ENCODE assay signal across 10 mouse cellular contexts in genomic region chr1:168291643-168292040, GRCm38 (mm10).
DNase-seq lines count a peak whose midpoint lies in the region; ATAC-seq and TF ChIP-seq lines count a peak whose summit lies in the region.
"Had no signal": no experiment of that assay in that cellular context is flagged by ENCODE, and none has a peak within 500 bp of the region (broad histone marks: within the 10 kb centered on the region; RNA-seq: fewer than 3 reads in every experiment).

No protein-coding gene starts in this region.

- TF ChIP-seq CTCF in lung, adult 2 months (IDR thresholded peaks at IDR 0.05; ENCODE audit: insufficient read depth, low read length) = no peak

- H3K27me3 ChIP-seq in heart, embryonic 13.5 days (replicated peaks) = no peaks in the 10 kb centered on the region
- no peaks in the 10 kb centered on the region for H3K27me3 ChIP-seq in lung, embryonic 16.5 days (ENCODE audit: control insufficient read depth, insufficient read depth, low read depth, low read length)
- no peaks in the 10 kb centered on the region for H3K27me3 ChIP-seq in midbrain, embryonic 10.5 days (ENCODE audit: low read depth, poor library complexity, severe bottlenecking)
- H3K27me3 ChIP-seq: embryonic facial prominence, embryonic 13.5 days; stomach, embryonic 15.5 days had no signal

- H3K27ac ChIP-seq in heart, embryonic 13.5 days (replicated peaks) = peak overlapping the region; percentile 83
- 0 out of 2 replicates have a peak overlapping the region, but pooled peaks have one; percentile 10 for H3K27ac ChIP-seq in lung, embryonic 16.5 days (ENCODE audit: low read length)
- H3K27ac ChIP-seq in midbrain, embryonic 10.5 days (replicated peaks) = peak overlapping the region; percentile 72
- H3K27ac ChIP-seq: stomach, embryonic 15.5 days had no signal

- H3K9ac ChIP-seq in heart, embryonic 13.5 days = peak overlapping the region; percentile 65
- no peak overlapping the region for H3K9ac ChIP-seq in lung, embryonic 16.5 days (ENCODE audit: low read length)
- H3K9ac ChIP-seq: embryonic facial prominence, embryonic 13.5 days; stomach, embryonic 15.5 days had no signal

- no peak for TF ChIP-seq POLR2A in lung, adult 2 months (IDR thresholded peaks at IDR 0.05; ENCODE audit: borderline replicate concordance, extremely low read depth, low read depth, low read length)

- peaks cover 76% of the 10 kb centered on the region for H3K4me1 ChIP-seq in heart, embryonic 13.5 days
- peaks cover 43% of the 10 kb centered on the region for H3K4me1 ChIP-seq in lung, embryonic 16.5 days (replicated peaks; ENCODE audit: control insufficient read depth, insufficient read depth, low read length)
- peaks cover 37% of the 10 kb centered on the region for H3K4me1 ChIP-seq in lung, adult 2 months (ENCODE audit: control insufficient read depth, insufficient read depth, low read length)
- peaks cover 68% of the 10 kb centered on the region for H3K4me1 ChIP-seq in midbrain, embryonic 10.5 days

- no peak for DNase-seq in heart, postnatal 36 days
- DNase-seq in lung, adult 2 months = no peak
- DNase-seq in midbrain, embryonic 10.5 days (ENCODE audit: low spot score) = no peak
- no peak for DNase-seq in frontal cortex, adult 2 months (ENCODE audit: extremely low spot score in 1 of 2, low spot score in 1 of 2)
- DNase-seq in spleen, adult 12 weeks (ENCODE audit: low spot score) = no peak
- no peak for DNase-seq in layer of hippocampus, adult 9-11 months

- 71% methylated on average over 6 of the region's 6 CpGs for WGBS in heart, embryonic 13.5 days
- WGBS in lung, embryonic 16.5 days = 76% methylated on average over 6 of the region's 6 CpGs
- 78% methylated on average over 6 of the region's 6 CpGs for whole genome bisulfite sequencing in lung, adult 2 months
- WGBS in midbrain, embryonic 10.5 days = 79% methylated on average over 6 of the region's 6 CpGs

- H3K36me3 ChIP-seq in heart, embryonic 13.5 days = peaks cover 17% of the 10 kb centered on the region
- no peaks in the 10 kb centered on the region for H3K36me3 ChIP-seq in lung, embryonic 16.5 days (ENCODE audit: control insufficient read depth, insufficient read depth, low read length)
- no peaks in the 10 kb centered on the region for H3K36me3 ChIP-seq in midbrain, embryonic 10.5 days
- H3K36me3 ChIP-seq: stomach, embryonic 15.5 days had no signal

- H3K4me3 ChIP-seq in heart, embryonic 13.5 days = no peak overlapping the region
- no peak overlapping the region for H3K4me3 ChIP-seq in lung, embryonic 16.5 days (ENCODE audit: low read length)
- H3K4me3 ChIP-seq in lung, adult 2 months (replicated peaks; ENCODE audit: extremely low read depth, low read depth, low read length) = no peak overlapping the region
- no peak overlapping the region for H3K4me3 ChIP-seq in midbrain, embryonic 10.5 days
- H3K4me3 ChIP-seq: embryonic facial prominence, embryonic 13.5 days; stomach, embryonic 15.5 days had no signal

- intact Hi-C loops in heart, postnatal 36 days (cut with DNase I) = no loop called here

- H3K9me3 ChIP-seq in heart, embryonic 13.5 days = no peaks in the 10 kb centered on the region
- no peaks in the 10 kb centered on the region for H3K9me3 ChIP-seq in lung, embryonic 16.5 days (ENCODE audit: control insufficient read depth, low read length)
- no peaks in the 10 kb centered on the region for H3K9me3 ChIP-seq in midbrain, embryonic 10.5 days (replicated peaks)
- H3K9me3 ChIP-seq: embryonic facial prominence, embryonic 13.5 days; stomach, embryonic 15.5 days had no signal

- peak overlapping the region; percentile 49 for H3K4me2 ChIP-seq in heart, embryonic 13.5 days
- no peak overlapping the region for H3K4me2 ChIP-seq in lung, embryonic 16.5 days (ENCODE audit: low read depth, low read length)
- H3K4me2 ChIP-seq: embryonic facial prominence, embryonic 13.5 days; stomach, embryonic 15.5 days had no signal

- no peak for ATAC-seq in heart, embryonic 13.5 days (ENCODE audit: extremely low read depth, insufficient number of reproducible peaks, low FRiP score, low TSS enrichment)
- no peak; the same call in 1 of the 2 replicates for ATAC-seq in lung, embryonic 16.5 days (ENCODE audit: low read depth)

Comparison
In these comparisons a context has a peak if more than half of its experiments do, and no peak if none do; other contexts are left out.
1. H3K27ac ChIP-seq: peak in every context shown above with its lines; median percentile 83 in heart, embryonic 13.5 days; 72 in midbrain, embryonic 10.5 days; 10 in lung, embryonic 16.5 days.